Mouse (Mus musculus) cerebellum, adult 9-10 months (tissue): Measurements from ENCODE around the gene Sh3bgrl.

Experiments
- DNase-seq: peaks from one replicate; pipeline ENCODE4 v3.0.0; 2022

The Sh3bgrl gene

GRCm38 (mm10) chrX:109132463-109132862, 37.3 kb downstream of the Sh3bgrl start:
- DNase-seq: no peak

- no peak for DNase-seq
Measured at GRCm38 (mm10) chrX:109133500-109133899, 38.3 kb downstream of the Sh3bgrl start.

- DNase-seq: no peak
Measured at GRCm38 (mm10) chrX:109136306-109136705, 41.1 kb downstream of the Sh3bgrl start.

GRCm38 (mm10) chrX:109136820-109137219, 41.7 kb downstream of the Sh3bgrl start:
- DNase-seq: no peak

- no peak for DNase-seq
Measured at GRCm38 (mm10) chrX:109137295-109137694, 42.1 kb downstream of the Sh3bgrl start.

GRCm38 (mm10) chrX:109141337-109141870, 46.2 kb downstream of the Sh3bgrl start:
- DNase-seq: no peak

GRCm38 (mm10) chrX:109142281-109142680, 47.1 kb downstream of the Sh3bgrl start:
- DNase-seq: no peak

GRCm38 (mm10) chrX:109145779-109146178, 50.6 kb downstream of the Sh3bgrl start:
- DNase-seq: no peak

GRCm38 (mm10) chrX:109147108-109147507, 51.9 kb downstream of the Sh3bgrl start:
- DNase-seq: no peak

- DNase-seq: no peak
Measured at GRCm38 (mm10) chrX:109151228-109151627, 56.1 kb downstream of the Sh3bgrl start.

- DNase-seq: no peak
Measured at GRCm38 (mm10) chrX:109160326-109160725, 65.2 kb downstream of the Sh3bgrl start.

GRCm38 (mm10) chrX:109160901-109161300, 65.7 kb downstream of the Sh3bgrl start:
- DNase-seq: no peak

GRCm38 (mm10) chrX:109175038-109175437, 79.9 kb downstream of the Sh3bgrl start:
- no peak for DNase-seq

- DNase-seq: no peak
Measured at GRCm38 (mm10) chrX:109175470-109175869, 80.3 kb downstream of the Sh3bgrl start.

GRCm38 (mm10) chrX:109184706-109185478, 89.7 kb downstream of the Sh3bgrl start:
- DNase-seq: no peak

GRCm38 (mm10) chrX:109189607-109190006, 94.4 kb downstream of the Sh3bgrl start:
- no peak for DNase-seq

- no peak for DNase-seq
Measured at GRCm38 (mm10) chrX:109190969-109191368, 95.8 kb downstream of the Sh3bgrl start.

GRCm38 (mm10) chrX:109191436-109191835, 96.3 kb downstream of the Sh3bgrl start:
- DNase-seq: no peak

GRCm38 (mm10) chrX:109196468-109196867, 101.3 kb downstream of the Sh3bgrl start, which contains the start of gene Gm6377:
Gene Gm6377, plus strand, starts transcription at chrX:109196756.
- no peak for DNase-seq

GRCm38 (mm10) chrX:109207843-109208242, 112.7 kb downstream of the Sh3bgrl start:
- no peak for DNase-seq

- no peak for DNase-seq
Measured at GRCm38 (mm10) chrX:109228720-109229119, 133.6 kb downstream of the Sh3bgrl start.

- no peak for DNase-seq
Measured at GRCm38 (mm10) chrX:109235383-109236036, 140.3 kb downstream of the Sh3bgrl start.

- no peak for DNase-seq
Measured at GRCm38 (mm10) chrX:109238163-109238562, 143.0 kb downstream of the Sh3bgrl start.
